Mouse (Mus musculus): ENCODE measurements around the gene Fopnl.

DNA sequence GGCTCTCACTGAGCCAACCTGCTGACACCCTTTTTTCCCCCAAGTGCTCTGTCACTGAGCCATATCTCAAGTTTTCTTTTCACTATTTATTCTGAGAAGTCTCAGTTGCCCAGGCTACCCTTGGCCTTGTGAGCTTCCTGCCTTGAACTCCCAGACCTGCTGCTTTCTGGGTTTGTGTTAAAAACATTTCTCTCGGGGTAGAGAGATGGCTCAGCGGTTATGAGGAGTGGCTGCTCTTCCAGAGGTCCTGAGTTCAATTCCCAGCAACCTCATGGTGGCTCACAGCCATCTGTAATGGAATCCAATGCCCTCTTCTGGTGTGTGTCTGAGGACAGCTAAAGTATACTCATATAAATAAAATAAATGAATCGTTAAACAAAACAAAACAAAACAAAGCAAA, 35.0 kb upstream of the Fopnl start:
- TF ChIP-seq POLR2A (IDR thresholded peaks at IDR 0.05; ENCODE audit: extremely low read depth, insufficient read depth, low read length) = no peak
- no peak for TF ChIP-seq CTCF (IDR thresholded peaks at IDR 0.05; ENCODE audit: low read depth, low read length)

All from liver, adult 2 months (tissue).